Mouse (Mus musculus): Measurements from ENCODE around the gene Nkpd1. TPM values are rescaled to one million over a fixed set of nuclear protein-coding genes. Genes with fewer than 3 reads are reported as not detected.
A peak's percentile ranks its signal among the peaks of the same experiment; 100 is the strongest.

The Nkpd1 gene
- total and polyA plus RNA-seq, 3 experiments, result 0.06 TPM; not detected in 2

DNA sequence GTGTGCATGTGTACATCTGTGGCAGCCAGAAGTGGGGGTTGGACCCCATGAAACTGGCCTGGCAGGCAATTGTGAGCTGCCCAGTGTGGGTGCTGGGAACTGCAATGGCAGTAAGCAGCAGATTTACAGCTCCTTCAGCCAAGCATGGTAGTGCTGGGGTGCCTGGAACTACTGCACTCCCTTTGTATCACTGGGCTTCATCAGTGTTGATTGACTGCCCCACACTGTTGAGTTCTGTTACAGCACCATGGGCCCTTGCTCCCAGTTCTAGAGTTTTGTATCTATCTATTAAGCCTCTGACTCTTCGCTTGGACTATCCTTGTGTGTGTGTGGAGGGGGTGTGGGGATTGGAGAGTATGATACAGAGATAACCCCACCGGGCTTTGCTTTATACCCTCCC, 40.6 kb upstream of the Nkpd1 start:
- no peaks in the 10 kb centered on the region for H3K79me2 ChIP-seq (replicated peaks; ENCODE audit: control insufficient read depth, insufficient read depth, low read length)
- no peaks in the 10 kb centered on the region; the same call in 1 of the 2 replicates for H3K27me3 ChIP-seq (ENCODE audit: control insufficient read depth, insufficient read depth, low read length)
- DNase-seq, result no peak

GRCm38 (mm10) chr7:19477624-19478384, 39.8 kb upstream of the Nkpd1 start:
- H3K36me3 ChIP-seq (ENCODE audit: control insufficient read depth, insufficient read depth, low read length), result no peaks in the 10 kb centered on the region
- H3K9ac ChIP-seq (ENCODE audit: low read depth, low read length), result no peak overlapping the region
- intact Hi-C loops (cut with DNase I), result no loop called here
- no peaks in the 10 kb centered on the region for H3K79me2 ChIP-seq (replicated peaks; ENCODE audit: control insufficient read depth, insufficient read depth, low read length)
- no peak for DNase-seq
- H3K27me3 ChIP-seq (ENCODE audit: control insufficient read depth, insufficient read depth, low read length), result no peaks in the 10 kb centered on the region; the same call in 1 of the 2 replicates
- WGBS, result 18% methylated on average over 14 of the region's 14 CpGs
- peaks cover 10% of the 10 kb centered on the region for H3K4me1 ChIP-seq (ENCODE audit: control insufficient read depth, insufficient read depth, low read length)
- no peak for TF ChIP-seq POLR2A (IDR thresholded peaks at IDR 0.05; ENCODE audit: insufficient read depth, low read depth, low read length)
- TF ChIP-seq CTCF (IDR thresholded peaks at IDR 0.05), result no peak
- TF ChIP-seq EP300 (IDR thresholded peaks at IDR 0.05; ENCODE audit: insufficient read depth, low read depth, low read length), result no peak
- H3K27ac ChIP-seq, result no peak overlapping the region
- no peak overlapping the region for H3K4me3 ChIP-seq

More for the DNA sequence above, 40.6 kb upstream of the Nkpd1 start:
- H3K27ac ChIP-seq, result no peak overlapping the region
- no peaks in the 10 kb centered on the region for H3K36me3 ChIP-seq (ENCODE audit: control insufficient read depth, insufficient read depth, low read length)
- TF ChIP-seq CTCF (IDR thresholded peaks at IDR 0.05), result peak; percentile 38
- TF ChIP-seq POLR2A (IDR thresholded peaks at IDR 0.05; ENCODE audit: insufficient read depth, low read depth, low read length), result no peak
- TF ChIP-seq EP300 (IDR thresholded peaks at IDR 0.05; ENCODE audit: insufficient read depth, low read depth, low read length), result no peak
- peaks cover 13% of the 10 kb centered on the region for H3K4me1 ChIP-seq (ENCODE audit: control insufficient read depth, insufficient read depth, low read length)
- intact Hi-C loops (cut with DNase I), result no loop called here
- no peak overlapping the region for H3K4me3 ChIP-seq
- H3K9ac ChIP-seq (ENCODE audit: low read depth, low read length), result no peak overlapping the region
- WGBS, result 50% methylated on average over 2 of the region's 2 CpGs

DNA sequence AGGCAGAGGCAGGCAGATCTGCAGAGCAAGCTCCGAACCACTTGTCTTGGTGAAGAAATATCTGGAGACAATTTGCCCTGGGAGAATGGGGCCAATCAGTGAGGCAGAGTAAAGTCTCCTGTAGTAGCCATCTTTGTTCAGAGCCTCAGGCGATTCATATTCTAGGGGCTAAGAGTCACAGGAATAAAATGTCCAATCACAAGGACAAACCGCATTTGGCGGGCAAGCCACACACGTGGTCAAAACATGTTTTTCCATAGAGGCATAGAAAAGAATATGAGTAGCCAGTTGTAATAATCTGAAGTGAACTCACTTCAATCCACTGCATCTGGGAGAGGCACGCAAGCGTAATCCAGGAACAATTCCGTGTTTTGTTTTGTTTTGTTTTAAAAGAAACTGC, 34.4 kb upstream of the Nkpd1 start:
- Histone ChIP-seq H3K36me3 (ENCODE audit: control insufficient read depth, insufficient read depth, low read length) (no peaks in the 10 kb centered on the region), H3K27ac (no peak overlapping the region), H3K9ac (ENCODE audit: low read depth, low read length) (no peak overlapping the region), H3K27me3 (ENCODE audit: control insufficient read depth, insufficient read depth, low read length) (no peaks in the 10 kb centered on the region; the same call in 1 of the 2 replicates), H3K4me3 (no peak overlapping the region), H3K4me1 (ENCODE audit: control insufficient read depth, insufficient read depth, low read length) (no peaks in the 10 kb centered on the region), H3K79me2 (replicated peaks; ENCODE audit: control insufficient read depth, insufficient read depth, low read length) (no peaks in the 10 kb centered on the region)
- TF ChIP-seq POLR2A (IDR thresholded peaks at IDR 0.05; ENCODE audit: insufficient read depth, low read depth, low read length) (no peak), CTCF (IDR thresholded peaks at IDR 0.05) (no peak), EP300 (IDR thresholded peaks at IDR 0.05; ENCODE audit: insufficient read depth, low read depth, low read length) (no peak)
- intact Hi-C loops (cut with DNase I), result no loop called here
- no peak for DNase-seq
- WGBS, result 80% methylated on average over 8 of the region's 8 CpGs

DNA sequence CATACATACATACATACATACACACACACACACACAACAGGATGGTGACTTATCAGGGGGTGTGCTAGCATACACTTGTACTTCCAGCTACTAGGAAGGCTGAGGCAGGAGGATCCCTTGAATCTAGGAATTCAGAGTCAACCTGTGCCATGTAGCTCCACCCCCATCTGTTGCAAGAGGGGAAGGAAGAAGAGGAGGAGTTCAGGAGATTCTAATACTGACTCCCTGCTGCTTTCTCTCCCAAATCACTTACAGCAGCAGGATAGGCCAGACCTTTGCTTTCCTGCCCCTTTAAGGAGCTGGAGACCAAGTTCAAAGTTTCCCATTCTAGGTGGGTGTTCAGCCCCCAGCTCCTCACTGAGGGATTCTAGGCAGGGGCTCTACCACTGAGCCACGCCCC, 32.1 kb upstream of the Nkpd1 start:
- Histone ChIP-seq H3K36me3 (ENCODE audit: control insufficient read depth, insufficient read depth, low read length) (no peaks in the 10 kb centered on the region), H3K4me3 (no peak overlapping the region), H3K4me1 (ENCODE audit: control insufficient read depth, insufficient read depth, low read length) (no peaks in the 10 kb centered on the region), H3K9ac (ENCODE audit: low read depth, low read length) (no peak overlapping the region), H3K27ac (no peak overlapping the region), H3K79me2 (replicated peaks; ENCODE audit: control insufficient read depth, insufficient read depth, low read length) (no peaks in the 10 kb centered on the region), H3K27me3 (ENCODE audit: control insufficient read depth, insufficient read depth, low read length) (no peaks in the 10 kb centered on the region; the same call in 1 of the 2 replicates)
- no peak for DNase-seq
- intact Hi-C loops (cut with DNase I), result no loop called here
- WGBS, result 87% methylated on average over 1 of the region's 1 CpGs
- TF ChIP-seq POLR2A (IDR thresholded peaks at IDR 0.05; ENCODE audit: insufficient read depth, low read depth, low read length) (no peak), CTCF (IDR thresholded peaks at IDR 0.05) (no peak), EP300 (IDR thresholded peaks at IDR 0.05; ENCODE audit: insufficient read depth, low read depth, low read length) (no peak)

DNA sequence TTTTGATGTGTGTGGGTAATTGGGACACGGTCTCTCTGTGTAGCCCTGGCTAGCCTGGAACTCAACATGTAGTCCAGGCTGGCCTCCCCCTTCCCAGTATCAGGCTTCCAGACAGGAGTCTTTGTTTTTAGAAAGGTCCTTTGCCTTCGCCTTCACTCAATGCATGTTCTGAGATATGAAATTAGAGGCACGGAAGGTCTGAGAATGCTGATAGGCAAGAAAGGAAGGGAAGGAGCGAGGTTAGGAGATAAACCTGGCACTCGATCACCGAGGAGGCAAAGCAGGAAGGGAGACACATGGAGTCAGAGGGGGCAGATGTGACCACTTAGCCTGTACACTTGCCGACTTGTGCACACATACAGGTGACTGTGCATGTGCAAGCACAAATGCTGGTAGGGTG, 31.1 kb upstream of the Nkpd1 start:
- 67% methylated on average over 7 of the region's 7 CpGs for WGBS
- no peak for DNase-seq
- Histone ChIP-seq H3K4me1 (ENCODE audit: control insufficient read depth, insufficient read depth, low read length) (peaks cover 2% of the 10 kb centered on the region; the same call in 1 of the 2 replicates), H3K27me3 (ENCODE audit: control insufficient read depth, insufficient read depth, low read length) (no peaks in the 10 kb centered on the region; the same call in 1 of the 2 replicates), H3K9ac (ENCODE audit: low read depth, low read length) (no peak overlapping the region), H3K27ac (no peak overlapping the region), H3K79me2 (replicated peaks; ENCODE audit: control insufficient read depth, insufficient read depth, low read length) (no peaks in the 10 kb centered on the region), H3K4me3 (no peak overlapping the region), H3K36me3 (ENCODE audit: control insufficient read depth, insufficient read depth, low read length) (no peaks in the 10 kb centered on the region)
- no peak for TF ChIP-seq EP300 (IDR thresholded peaks at IDR 0.05; ENCODE audit: insufficient read depth, low read depth, low read length)
- no peak for TF ChIP-seq POLR2A (IDR thresholded peaks at IDR 0.05; ENCODE audit: insufficient read depth, low read depth, low read length)
- TF ChIP-seq CTCF (IDR thresholded peaks at IDR 0.05), result no peak
- intact Hi-C loops (cut with DNase I), result no loop called here

- no peaks in the 10 kb centered on the region; the same call in 1 of the 2 replicates for H3K27me3 ChIP-seq (ENCODE audit: control insufficient read depth, insufficient read depth, low read length)
- peaks cover 2% of the 10 kb centered on the region; the same call in 1 of the 2 replicates for H3K4me1 ChIP-seq (ENCODE audit: control insufficient read depth, insufficient read depth, low read length)
- no peak for DNase-seq
- no peak overlapping the region for H3K4me3 ChIP-seq
- H3K27ac ChIP-seq, result no peak overlapping the region
- H3K9ac ChIP-seq (ENCODE audit: low read depth, low read length), result no peak overlapping the region
- no peaks in the 10 kb centered on the region for H3K36me3 ChIP-seq (ENCODE audit: control insufficient read depth, insufficient read depth, low read length)
- intact Hi-C loops (cut with DNase I), result no loop called here
- H3K79me2 ChIP-seq (replicated peaks; ENCODE audit: control insufficient read depth, insufficient read depth, low read length), result no peaks in the 10 kb centered on the region
- WGBS, result 50% methylated on average over 31 of the region's 31 CpGs
- TF ChIP-seq POLR2A (IDR thresholded peaks at IDR 0.05; ENCODE audit: insufficient read depth, low read depth, low read length) (no peak), EP300 (IDR thresholded peaks at IDR 0.05; ENCODE audit: insufficient read depth, low read depth, low read length) (no peak), CTCF (IDR thresholded peaks at IDR 0.05) (no peak)
These were observed 28.1 kb upstream of the Nkpd1 start for GRCm38 (mm10) chr7:19489525-19489924.
